Mouse (Mus musculus) right cerebral cortex, postnatal 36 days (tissue): Measurements from ENCODE around the gene Gm3512.
"Not testable (repeated sequence)": the region's sequence is repeated elsewhere in the genome, so short reads cannot be mapped to it uniquely, and the experiment has no call there.

Experiments used
- DNase-seq, 2 experiments: peaks; one replicate each; pipeline ENCODE4 v3.0.0; 2022; ENCODE audit warnings: low spot score in 2 of 2, mixed read lengths in 1 of 2

Gene Gm3512

GRCm38 (mm10) chr14:7174483-7174971 lies at the start of gene Gm3512:
TSS of gene Gm3512 (minus strand) at chr14:7174533.
- peak; percentile 0 for DNase-seq

GRCm38 (mm10) chr14:7200070-7200469 lies 25.7 kb upstream of the Gm3512 start:
- peak; percentile 0 to 1 for DNase-seq

DNA sequence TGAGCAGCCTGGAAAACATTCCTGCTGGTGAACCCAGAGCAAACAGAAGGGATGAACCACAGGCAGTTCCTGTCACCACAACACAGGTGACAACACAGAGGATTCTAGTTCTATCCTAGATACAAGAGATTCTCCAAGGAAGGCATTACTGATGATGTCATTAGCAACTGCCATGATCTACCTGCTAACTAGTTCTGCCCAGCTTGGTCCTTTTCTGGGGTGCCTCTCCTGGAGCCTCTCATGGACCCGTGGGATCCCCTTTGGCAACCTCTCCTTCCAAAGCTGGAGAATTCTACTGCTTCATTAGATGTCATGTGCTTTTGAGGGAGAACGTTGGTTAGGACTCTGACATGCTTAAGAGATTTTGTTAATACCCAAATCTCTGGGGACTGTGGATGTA lies 20.1 kb upstream of the Gm3512 start, which contains the start of gene Gm16434:
TSS of gene Gm16434 (minus strand) at position 101 of the 400 bp plus-strand sequence.
- not testable (repeated sequence) for DNase-seq

DNA sequence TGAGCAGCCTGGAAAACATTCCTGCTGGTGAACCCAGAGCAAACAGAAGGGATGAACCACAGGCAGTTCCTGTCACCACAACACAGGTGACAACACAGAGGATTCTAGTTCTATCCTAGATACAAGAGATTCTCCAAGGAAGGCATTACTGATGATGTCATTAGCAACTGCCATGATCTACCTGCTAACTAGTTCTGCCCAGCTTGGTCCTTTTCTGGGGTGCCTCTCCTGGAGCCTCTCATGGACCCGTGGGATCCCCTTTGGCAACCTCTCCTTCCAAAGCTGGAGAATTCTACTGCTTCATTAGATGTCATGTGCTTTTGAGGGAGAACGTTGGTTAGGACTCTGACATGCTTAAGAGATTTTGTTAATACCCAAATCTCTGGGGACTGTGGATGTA lies 49.0 kb downstream of the Gm3512 start, which contains the start of gene Gm6676:
TSS of gene Gm6676 (minus strand) at position 101 of the 400 bp plus-strand sequence.
- not testable (repeated sequence) for DNase-seq

- peak; percentile 0 to 1 for DNase-seq
Measured at GRCm38 (mm10) chr14:7105124-7105802, 69.1 kb downstream of the Gm3512 start.
